Mouse (Mus musculus) liver, embryonic 11.5 days (tissue): ENCODE results near the gene H2-Q2. TPM values are rescaled to one million over a fixed set of nuclear protein-coding genes. Genes with fewer than 3 reads are reported as not detected.
"Not testable (repeated sequence)": the region's sequence is repeated elsewhere in the genome, so short reads cannot be mapped to it uniquely, and the experiment has no call there.

Source experiments
- ATAC-seq: fragments of 200-750 bp; cut with Nextera tagmentation; replicated peaks from 2 replicates; pipeline ENCODE4 v1.8.0; 2017; ENCODE audit warnings: moderate number of reproducible peaks, mild to moderate bottlenecking, moderate TSS enrichment, moderate library complexity; ENCODE audit not compliant: low FRiP score
- DNase-seq: peaks from one replicate; pipeline ENCODE4 v3.0.0-alpha.2; 2017; ENCODE audit warnings: low spot score
- H3K27ac ChIP-seq: fragments of 300-500 bp; sonication (generic); 2 replicates; pipeline ENCODE4 v1.5.1; 2014; ENCODE audit warnings: mild to moderate bottlenecking, low read depth, low read length, control low read depth
- H3K27me3 ChIP-seq: fragments of 300-500 bp; sonication (generic); replicated peaks from 2 replicates; pipeline ENCODE4 v1.6.1; 2014; ENCODE audit warnings: low read length, mixed read lengths; ENCODE audit not compliant: control insufficient read depth, insufficient read depth
- H3K36me3 ChIP-seq: fragments of 300-500 bp; sonication (generic); 2 replicates; pipeline ENCODE4 v1.6.1; 2014; ENCODE audit warnings: mild to moderate bottlenecking, low read length, moderate library complexity, mixed read lengths; ENCODE audit not compliant: control insufficient read depth, insufficient read depth
- H3K4me1 ChIP-seq: fragments of 300-500 bp; sonication (generic); replicated peaks from 2 replicates; pipeline ENCODE4 v1.6.1; 2014; ENCODE audit warnings: low read length, mixed read lengths; ENCODE audit not compliant: control insufficient read depth, insufficient read depth
- H3K4me2 ChIP-seq: fragments of 300-500 bp; sonication (generic); 2 replicates; pipeline ENCODE4 v1.6.1; 2014; ENCODE audit warnings: mild to moderate bottlenecking, control low read depth, moderate library complexity
- H3K4me3 ChIP-seq: fragments of 300-500 bp; sonication (generic); 2 replicates; pipeline ENCODE4 v1.5.1; 2014; ENCODE audit warnings: low read depth, low read length, control low read depth
- H3K9ac ChIP-seq: fragments of 300-500 bp; sonication (generic); 2 replicates; pipeline ENCODE4 v1.6.1; 2014; ENCODE audit warnings: low read depth, low read length, control low read depth
- H3K9me3 ChIP-seq: fragments of 300-500 bp; sonication (generic); 2 replicates; pipeline ENCODE4 v1.6.1; 2016; ENCODE audit warnings: low read length, inconsistent platforms, mixed read lengths; ENCODE audit not compliant: control insufficient read depth
- WGBS: fragments of 180-500 bp; shearing (Covaris S2); extraction: QIAGEN DNeasy Blood & Tissue Kit; methylation state at CpG from one replicate; pipeline ENCODE4 v1.1.7; 2014; 5-methylcytosine and 5-hydroxymethylcytosine counted together
- polyA plus RNA-seq: library from polyadenylated mRNA; unstranded; fragments of >200 nt; fragmentation: Nextera tagmentation; extraction: Ambion mirVana; gene quantifications from 2 replicates; pipeline ENCODE4 v1.2.1, GENCODE M21; 2014

H2-Q2 gene
- polyA plus RNA-seq, 1 experiment from 2014 or later: 2.1 TPM

GRCm38 (mm10) chr17:35353275-35353674 lies 11.2 kb downstream of the H2-Q2 start:
- not testable (repeated sequence) for H3K27ac ChIP-seq, DNase-seq, H3K27me3 ChIP-seq, H3K9me3 ChIP-seq, ATAC-seq, H3K4me1 ChIP-seq, H3K4me3 ChIP-seq, H3K9ac ChIP-seq, H3K36me3 ChIP-seq, H3K4me2 ChIP-seq
- WGBS: 56% methylated on average over 6 of the region's 6 CpGs

GRCm38 (mm10) chr17:35354071-35354470 lies 12.0 kb downstream of the H2-Q2 start:
- H3K9ac ChIP-seq: no peak overlapping the region
- H3K27me3 ChIP-seq: peaks cover 5% of the 10 kb centered on the region
- ATAC-seq: no peak
- H3K4me2 ChIP-seq: no peak overlapping the region
- no peak overlapping the region for H3K4me3 ChIP-seq
- no peak overlapping the region for H3K27ac ChIP-seq
- no peaks in the 10 kb centered on the region for H3K36me3 ChIP-seq
- 81% methylated on average over 2 of the region's 2 CpGs for WGBS
- H3K9me3 ChIP-seq: no peaks in the 10 kb centered on the region
- no peaks in the 10 kb centered on the region for H3K4me1 ChIP-seq
- DNase-seq: no peak

GRCm38 (mm10) chr17:35357086-35357485 lies 15.0 kb downstream of the H2-Q2 start:
- H3K36me3 ChIP-seq: no peaks in the 10 kb centered on the region
- ATAC-seq (no peak), DNase-seq (no peak)
- H3K4me2 ChIP-seq: no peak overlapping the region
- no peak overlapping the region for H3K27ac ChIP-seq
- no peak overlapping the region for H3K9ac ChIP-seq
- peaks cover 13% of the 10 kb centered on the region for H3K27me3 ChIP-seq
- WGBS: 30% methylated on average over 1 of the region's 1 CpGs
- H3K4me3 ChIP-seq: no peak overlapping the region
- H3K4me1 ChIP-seq: no peaks in the 10 kb centered on the region
- no peaks in the 10 kb centered on the region for H3K9me3 ChIP-seq

GRCm38 (mm10) chr17:35358763-35359469 lies 16.9 kb downstream of the H2-Q2 start:
- H3K4me3 ChIP-seq: peak overlapping the region; percentile 42
- H3K27ac ChIP-seq: no peak overlapping the region
- H3K4me1 ChIP-seq: no peaks in the 10 kb centered on the region
- H3K4me2 ChIP-seq: peak overlapping the region; percentile 65
- peaks cover 13% of the 10 kb centered on the region for H3K27me3 ChIP-seq
- ATAC-seq (no peak), DNase-seq (no peak)
- H3K9ac ChIP-seq: no peak overlapping the region
- 0 out of 2 replicates have a peak, but pooled peaks cover 3% of the 10 kb centered on the region for H3K9me3 ChIP-seq
- H3K36me3 ChIP-seq: no peaks in the 10 kb centered on the region
- WGBS: 14% methylated on average over 38 of the region's 38 CpGs

- H3K9ac ChIP-seq: no peak overlapping the region
- DNase-seq: no peak
These were observed 17.4 kb downstream of the H2-Q2 start for GRCm38 (mm10) chr17:35359470-35359862.

GRCm38 (mm10) chr17:35379369-35379728 lies 37.3 kb downstream of the H2-Q2 start, which contains the start of gene H2-Q4:
TSS of gene H2-Q4 (plus strand) at chr17:35379617.
- Histone ChIP-seq H3K9ac (peak within 1 kb of the TSS; percentile 48; the same call in 1 of the 2 replicates), H3K4me2 (peak within 1 kb of the TSS; percentile 88), H3K27me3 (peaks cover 17% of the 10 kb centered on the region), H3K27ac (no peak within 1 kb of the TSS), H3K36me3 (no peaks in the 10 kb centered on the region), H3K4me1 (no peaks in the 10 kb centered on the region), H3K4me3 (peak within 1 kb of the TSS; percentile 58), H3K9me3 (no peaks in the 10 kb centered on the region)
- DNase-seq (no peak), ATAC-seq (peak; percentile 75)
- WGBS: under 1% methylated on average over 16 of the region's 16 CpGs

More at GRCm38 (mm10) chr17:35359470-35359862, 17.4 kb downstream of the H2-Q2 start:
- ATAC-seq: no peak
- no peak overlapping the region for H3K27ac ChIP-seq
- peak overlapping the region; percentile 65 for H3K4me2 ChIP-seq
- 0 out of 2 replicates have a peak, but pooled peaks cover 3% of the 10 kb centered on the region for H3K9me3 ChIP-seq
- 21% methylated on average over 21 of the region's 21 CpGs for WGBS
- H3K4me1 ChIP-seq: no peaks in the 10 kb centered on the region
- H3K4me3 ChIP-seq: peak overlapping the region; percentile 42
- no peaks in the 10 kb centered on the region for H3K36me3 ChIP-seq
- peaks cover 13% of the 10 kb centered on the region for H3K27me3 ChIP-seq

GRCm38 (mm10) chr17:35379729-35380451 lies 37.8 kb downstream of the H2-Q2 start:
- WGBS: 2% methylated on average over 70 of the region's 70 CpGs
- DNase-seq: peak; percentile 66

GRCm38 (mm10) chr17:35389796-35390195 lies 47.8 kb downstream of the H2-Q2 start:
- not testable (repeated sequence) for DNase-seq, H3K4me3 ChIP-seq, H3K36me3 ChIP-seq, H3K9me3 ChIP-seq, ATAC-seq, H3K27me3 ChIP-seq, H3K4me1 ChIP-seq, H3K4me2 ChIP-seq, H3K27ac ChIP-seq, H3K9ac ChIP-seq
- 5% methylated on average over 7 of the region's 7 CpGs for WGBS

More at GRCm38 (mm10) chr17:35379729-35380451, 37.8 kb downstream of the H2-Q2 start:
- peaks cover 17% of the 10 kb centered on the region for H3K27me3 ChIP-seq
- H3K9ac ChIP-seq: peak overlapping the region; percentile 48; the same call in 1 of the 2 replicates
- ATAC-seq: peak; percentile 29; the same call in 1 of the 2 replicates
- no peaks in the 10 kb centered on the region for H3K9me3 ChIP-seq
- peak overlapping the region; percentile 88 for H3K4me2 ChIP-seq
- H3K4me1 ChIP-seq: no peaks in the 10 kb centered on the region
- H3K27ac ChIP-seq: no peak overlapping the region
- no peaks in the 10 kb centered on the region for H3K36me3 ChIP-seq
- peak overlapping the region; percentile 58 for H3K4me3 ChIP-seq
